Mouse (Mus musculus) cerebellum, postnatal 25 days (tissue): ENCODE data around the gene Otog.

ENCODE experiments used
- DNase-seq, 2 experiments: peaks; one replicate each; pipeline ENCODE4 v3.0.0; 2021; ENCODE audit warnings: mixed read lengths in 2 of 2

Gene Otog

GRCm38 (mm10) chr7:46240696-46241095 is at the start of gene Otog:
Gene Otog (plus strand): TSS chr7:46240987.
- DNase-seq, result peak; percentile 17 to 27

GRCm38 (mm10) chr7:46195356-46195755 is 45.4 kb upstream of the Otog start:
- DNase-seq, result no peak

GRCm38 (mm10) chr7:46200021-46200420 is 40.8 kb upstream of the Otog start:
- no peak for DNase-seq

GRCm38 (mm10) chr7:46201649-46202048 is 39.1 kb upstream of the Otog start:
- no peak for DNase-seq

GRCm38 (mm10) chr7:46204046-46204471 is 36.7 kb upstream of the Otog start:
- peak; percentile 72 to 82 for DNase-seq

GRCm38 (mm10) chr7:46204775-46205174 is 36.0 kb upstream of the Otog start:
- peak in 1 of 2 experiments; percentile 36 for DNase-seq

GRCm38 (mm10) chr7:46208131-46208530 is 32.7 kb upstream of the Otog start:
- no peak for DNase-seq

GRCm38 (mm10) chr7:46210276-46210675 is 30.5 kb upstream of the Otog start:
- DNase-seq, result no peak

- DNase-seq, result no peak
Observed at GRCm38 (mm10) chr7:46216481-46216880, 24.3 kb upstream of the Otog start.

- DNase-seq, result no peak
Observed at GRCm38 (mm10) chr7:46218415-46218814, 22.4 kb upstream of the Otog start.

- no peak for DNase-seq
Observed at GRCm38 (mm10) chr7:46220591-46221129, 20.1 kb upstream of the Otog start.

- peak; percentile 64 to 82 for DNase-seq
Observed at GRCm38 (mm10) chr7:46226253-46226652, 14.5 kb upstream of the Otog start.

GRCm38 (mm10) chr7:46226936-46227335 is 13.9 kb upstream of the Otog start:
- DNase-seq, result peak; percentile 75 to 86

- DNase-seq, result no peak
Observed at GRCm38 (mm10) chr7:46235948-46236347, 4.8 kb upstream of the Otog start.

GRCm38 (mm10) chr7:46236363-46236762 is 4.4 kb upstream of the Otog start:
- no peak for DNase-seq

- no peak for DNase-seq
Observed at GRCm38 (mm10) chr7:46237192-46237591, 3.6 kb upstream of the Otog start.

- DNase-seq, result no peak
Observed at GRCm38 (mm10) chr7:46238346-46238745, 2.4 kb upstream of the Otog start, which contains the start of gene Ush1c. Gene Ush1c (minus strand): TSS chr7:46238503.

- DNase-seq, result peak; percentile 62 to 68
Observed at GRCm38 (mm10) chr7:46240091-46240490, 696 bp upstream of the Otog start.

- no peak for DNase-seq
Observed at GRCm38 (mm10) chr7:46246876-46247275, 6.1 kb downstream of the Otog start.

GRCm38 (mm10) chr7:46247606-46248005 is 6.8 kb downstream of the Otog start:
- no peak for DNase-seq

- no peak for DNase-seq
Observed at GRCm38 (mm10) chr7:46251841-46252240, 11.1 kb downstream of the Otog start.

- DNase-seq, result no peak
Observed at GRCm38 (mm10) chr7:46276156-46276555, 35.4 kb downstream of the Otog start.

- peak; percentile 67 to 85 for DNase-seq
Observed at GRCm38 (mm10) chr7:46279946-46280345, 39.2 kb downstream of the Otog start.

GRCm38 (mm10) chr7:46280896-46281295 is 40.1 kb downstream of the Otog start:
- DNase-seq, result no peak

GRCm38 (mm10) chr7:46282276-46282675 is 41.5 kb downstream of the Otog start:
- DNase-seq, result no peak
